22 mouse cellular contexts compared by ENCODE assay signal in genomic region chr10:19722320-19722719, GRCm38 (mm10).
"Had no signal": no experiment of that assay in that cellular context is flagged by ENCODE, and none has a peak within 500 bp of the region (broad histone marks: within the 10 kb centered on the region; RNA-seq: fewer than 3 reads in every experiment).

No protein-coding gene starts in this region.

- ATAC-seq: hindbrain, embryonic 16.5 days; hindbrain, postnatal 0 days; inflammation-experienced regulatory T-cells, adult 6 months; intestine, embryonic 15.5 days; intestine, embryonic 16.5 days; intestine, postnatal 0 days had no signal

- DNase-seq: heart, postnatal 10 days; heart, postnatal 14 days; heart, postnatal 36 days; heart, postnatal 4 days; kidney, adult 11 months; kidney, adult 18-20 months; kidney, adult 2 months; kidney, adult 8-10 months; kidney, adult 9 months; kidney, postnatal 10 days; kidney, postnatal 14 days; kidney, postnatal 25 days; kidney, postnatal 36 days; kidney, postnatal 4 days; layer of hippocampus, adult 9-11 months; layer of hippocampus, postnatal 36 days had no signal
